Mouse (Mus musculus) cerebellum, adult 2 months (tissue): ENCODE results near the gene Smu1.

Source experiments
- CTCF ChIP-seq: fragments of 200-500 bp; IDR thresholded peaks from 2 replicates; pipeline ENCODE4 v1.5.1; 2011; ENCODE audit warnings: low read depth, mild to moderate bottlenecking, control low read depth, low read length, moderate library complexity, borderline replicate concordance; ENCODE audit not compliant: insufficient read depth
- POLR2A ChIP-seq: fragments of 200-500 bp; IDR thresholded peaks from 2 replicates; pipeline ENCODE4 v1.6.1; 2011; ENCODE audit warnings: low read length, control low read depth, borderline replicate concordance; ENCODE audit not compliant: insufficient read depth

GRCm38 (mm10) chr4:40786578-40786977 lies 28.9 kb upstream of the Smu1 start:
- TF ChIP-seq POLR2A (no peak), CTCF (no peak)
